Mouse (Mus musculus): ENCODE measurements around the gene Slc25a39. TPM values are rescaled to one million over a fixed set of nuclear protein-coding genes. Genes with fewer than 3 reads are reported as not detected.

Gene Slc25a39
- 99.5 and 102 TPM in 2 replicates for polyA plus RNA-seq (2012; rRNA removed)

DNA sequence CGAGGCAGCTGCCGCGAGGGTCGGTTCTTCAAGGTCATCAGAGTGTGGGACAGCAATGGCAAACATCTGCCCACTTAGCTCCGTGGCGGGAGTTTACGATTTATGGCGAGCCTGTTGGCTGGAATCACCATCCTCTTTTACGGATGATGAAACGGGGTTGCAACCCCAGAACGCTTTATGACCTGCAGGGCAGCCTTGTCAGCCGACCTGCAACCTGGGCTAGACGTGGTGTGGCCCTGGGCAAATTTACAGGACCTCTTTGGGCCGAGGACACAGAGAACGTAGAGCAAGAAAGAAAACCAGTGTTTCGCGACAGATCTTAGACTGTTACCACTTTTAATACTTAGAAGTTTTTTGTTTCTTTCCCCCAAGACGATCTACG lies at the start of gene Slc25a39:
Gene Slc25a39, minus strand, starts transcription at position 113 of the 382 bp plus-strand sequence.

DNA sequence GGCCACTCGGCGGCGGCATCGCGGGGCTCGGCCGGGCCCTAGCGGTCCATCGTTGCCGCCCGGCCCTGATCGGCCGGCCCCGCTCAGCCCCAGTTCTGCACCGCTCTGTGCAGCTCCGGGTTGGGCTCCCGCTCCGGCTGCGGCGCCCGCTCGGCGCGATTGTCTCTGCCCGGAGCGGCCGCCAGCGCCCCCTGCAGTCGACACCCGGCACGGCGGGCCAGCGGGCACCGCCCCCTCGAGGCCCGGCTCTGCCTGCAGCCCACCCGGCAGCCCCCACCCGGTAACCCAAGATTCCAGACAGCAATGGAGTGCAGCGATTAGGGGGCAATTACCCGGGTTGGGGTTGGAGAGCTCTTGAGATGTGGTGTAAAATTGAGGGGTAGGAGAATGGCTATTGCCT lies 39.8 kb upstream of the Slc25a39 start, which contains the start of gene Fam171a2:
Gene Fam171a2, minus strand, starts transcription at position 186 of the 400 bp plus-strand sequence.

DNA sequence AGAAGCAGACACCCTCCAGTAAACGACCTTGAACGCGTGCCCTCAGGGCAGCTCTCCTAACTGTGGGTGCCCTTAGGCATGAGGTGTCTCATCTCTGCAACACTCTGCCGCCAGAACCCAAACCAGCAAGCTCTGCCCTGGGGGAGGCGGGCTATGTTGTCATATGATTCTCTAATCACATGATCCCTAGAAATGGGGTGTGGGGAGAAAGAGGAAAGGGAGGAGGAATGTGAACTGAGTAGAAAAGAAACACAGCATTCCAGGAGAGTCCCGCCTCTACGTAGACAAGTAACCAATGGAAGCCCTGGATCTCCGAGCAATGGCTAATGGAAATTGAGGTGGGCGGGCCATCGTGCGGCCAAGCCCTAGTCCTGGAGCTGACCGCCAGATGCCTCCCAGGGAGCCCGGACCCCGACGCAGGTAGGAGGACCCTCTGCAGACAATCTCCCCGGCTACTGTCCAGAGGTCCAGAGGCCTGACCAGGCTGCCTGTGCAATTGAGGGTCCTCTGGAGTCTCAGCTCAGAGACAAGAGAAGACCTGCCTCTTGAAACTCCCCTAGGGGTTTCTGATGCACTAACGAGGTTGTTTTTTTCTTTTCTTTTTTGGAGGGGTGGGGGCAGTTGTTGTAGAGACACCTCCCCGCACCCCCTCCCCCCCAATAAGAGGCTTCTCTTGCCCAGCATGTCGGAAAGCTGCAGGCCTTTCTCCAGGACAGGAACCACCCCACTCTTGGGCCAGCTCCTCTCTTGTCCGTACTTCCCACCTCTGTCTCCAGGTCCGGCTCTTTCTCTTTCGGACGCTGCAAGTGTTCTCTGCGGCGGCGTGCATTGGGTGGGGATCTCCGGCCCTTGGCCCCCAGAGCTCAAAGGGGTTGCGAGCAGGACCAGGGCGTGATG lies 22.6 kb upstream of the Slc25a39 start, which contains the start of gene Grn:
Gene Grn, plus strand, starts transcription at position 195 of the 897 bp plus-strand sequence.

DNA sequence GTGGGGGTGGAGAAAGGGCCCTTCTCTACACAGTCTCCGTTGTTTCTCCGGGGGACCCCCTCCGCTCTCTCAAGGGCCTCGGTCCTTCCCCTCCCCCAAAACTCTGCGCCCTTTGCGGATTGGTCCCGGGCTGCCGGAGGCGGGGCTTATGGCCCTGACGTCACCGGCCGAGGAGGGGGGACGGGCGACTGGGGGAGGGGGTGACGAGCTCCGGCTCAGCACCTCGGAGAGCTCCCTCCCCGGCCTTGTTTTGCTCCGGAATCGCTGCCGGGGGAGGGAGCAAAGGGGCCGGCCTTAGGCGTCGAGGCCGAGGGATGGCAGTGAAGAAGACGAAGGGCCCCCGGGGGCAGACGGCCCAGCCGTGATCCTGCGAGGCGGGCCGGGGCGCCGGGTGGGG lies 14.5 kb downstream of the Slc25a39 start, which contains the start of gene Rundc3a:
Gene Rundc3a, plus strand, starts transcription at position 166 of the 397 bp plus-strand sequence.

DNA sequence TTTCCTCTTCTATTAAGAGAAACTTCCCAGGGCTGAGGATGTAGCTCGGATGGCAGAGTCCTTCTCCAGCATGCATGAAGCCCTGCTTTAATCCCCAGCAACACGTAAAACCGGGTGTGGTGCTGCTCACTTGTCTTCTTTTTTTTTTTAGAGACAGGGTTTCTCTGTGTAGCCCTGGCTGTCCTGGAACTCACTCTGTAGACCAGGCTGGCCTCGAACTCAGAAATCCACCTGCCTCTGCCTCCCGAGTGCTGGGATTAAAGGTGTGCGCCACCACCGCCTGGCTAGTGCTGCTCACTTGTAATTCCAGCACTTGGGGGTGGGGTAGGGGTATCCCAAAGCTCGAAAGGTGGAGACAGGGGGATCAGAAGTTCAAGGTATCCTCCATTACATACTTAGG lies 41.6 kb downstream of the Slc25a39 start, which contains the start of gene Slc4a1:
Gene Slc4a1, minus strand, starts transcription at position 101 of the 400 bp plus-strand sequence.

Other genes starting within 250 kb of the Slc25a39 start
- 45.4 and 59.2 TPM in 2 replicates for gene Lsm12, start 222.7 kb downstream of the Slc25a39 start, polyA plus RNA-seq (2012; rRNA removed)
- 34.9 and 38.5 TPM in 2 replicates for gene G6pc3, start 218.3 kb downstream of the Slc25a39 start, polyA plus RNA-seq (2012; rRNA removed)
- gene Hdac5, start 177.8 kb downstream of the Slc25a39 start, polyA plus RNA-seq (2012; rRNA removed): 62.5 and 110 TPM in 2 replicates
- 14.9 and 17.9 TPM in 2 replicates for gene BC030867, start 159.1 kb downstream of the Slc25a39 start, polyA plus RNA-seq (2012; rRNA removed)
- gene Asb16, start 139.2 kb downstream of the Slc25a39 start, polyA plus RNA-seq (2012; rRNA removed): 0.30 and 0.55 TPM in 2 replicates
- gene Tmub2, start 123.0 kb downstream of the Slc25a39 start, polyA plus RNA-seq (2012; rRNA removed): 31.0 and 49.3 TPM in 2 replicates
- gene Atxn7l3, start 111.3 kb downstream of the Slc25a39 start, polyA plus RNA-seq (2012; rRNA removed): 62.8 and 72.5 TPM in 2 replicates
- 89.8 and 217 TPM in 2 replicates for gene Ubtf, start 88.2 kb downstream of the Slc25a39 start, polyA plus RNA-seq (2012; rRNA removed)
- 31.2 and 52.6 TPM in 2 replicates for gene Slc4a1, start 41.7 kb downstream of the Slc25a39 start, polyA plus RNA-seq (2012; rRNA removed)
- gene Rundc3a, start 14.5 kb downstream of the Slc25a39 start, polyA plus RNA-seq (2012; rRNA removed): 89.0 and 259 TPM in 2 replicates
- 43.8 and 51.9 TPM in 2 replicates for gene Grn, start 22.4 kb upstream of the Slc25a39 start, polyA plus RNA-seq (2012; rRNA removed)
- gene Fam171a2, start 39.7 kb upstream of the Slc25a39 start, polyA plus RNA-seq (2012; rRNA removed): 58.6 and 63.7 TPM in 2 replicates
- gene Itga2b, start 62.2 kb upstream of the Slc25a39 start, polyA plus RNA-seq (2012; rRNA removed): 12.7 and 21.3 TPM in 2 replicates
- gene Gpatch8, start 148.4 kb upstream of the Slc25a39 start, polyA plus RNA-seq (2012; rRNA removed): 36.2 and 47.7 TPM in 2 replicates
- 5.9 and 6.0 TPM in 2 replicates for gene Gm11627, start 171.5 kb upstream of the Slc25a39 start, polyA plus RNA-seq (2012; rRNA removed)
- 53.2 and 101 TPM in 2 replicates for gene Fzd2, start 196.4 kb upstream of the Slc25a39 start, polyA plus RNA-seq (2012; rRNA removed)

All from central nervous system, embryonic 11.5 days (tissue).